Mouse (Mus musculus) embryo, embryonic 10 days (tissue): ENCODE data around the gene Msl1.

Source experiments
- DNase-seq: peaks from one replicate; pipeline ENCODE4 v3.0.0-alpha.2; 2015; ENCODE audit warnings: low spot score

Msl1 gene

DNA sequence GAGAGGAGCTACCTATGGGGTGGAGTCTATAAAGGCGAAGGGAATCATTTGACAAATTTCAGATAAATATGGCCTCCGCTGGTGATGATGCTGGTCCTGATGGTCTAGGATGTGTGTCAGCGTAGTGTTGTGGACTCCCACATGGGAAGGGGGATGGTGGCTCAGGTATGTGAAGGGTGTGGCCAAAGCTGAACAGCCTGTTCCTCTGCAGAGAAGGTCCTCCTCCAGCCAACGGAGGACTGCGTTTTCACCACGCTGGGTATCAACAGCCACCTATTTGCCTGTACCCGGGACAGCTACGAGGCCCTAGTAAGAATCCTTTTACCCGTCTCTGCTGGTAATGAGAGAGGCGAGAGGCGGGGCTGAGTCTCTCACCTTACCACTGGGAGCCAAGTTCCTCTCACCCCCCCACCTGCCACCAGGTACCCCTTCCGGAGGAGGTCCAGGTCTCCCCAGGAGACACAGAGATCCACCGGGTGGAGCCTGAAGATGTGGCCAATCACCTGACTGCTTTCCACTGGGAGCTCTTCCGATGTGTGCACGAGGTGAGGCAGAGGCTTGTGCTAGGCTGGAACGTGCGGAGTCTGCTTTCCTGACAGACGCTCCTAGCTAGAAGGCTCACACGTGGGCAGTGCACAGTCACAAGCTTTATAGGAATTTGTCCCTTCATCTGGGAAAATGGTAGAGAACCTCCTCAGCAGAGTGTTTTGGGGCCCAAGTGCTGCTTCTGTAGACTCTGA lies 51.7 kb downstream of the Msl1 start:
- DNase-seq, result no peak

DNA sequence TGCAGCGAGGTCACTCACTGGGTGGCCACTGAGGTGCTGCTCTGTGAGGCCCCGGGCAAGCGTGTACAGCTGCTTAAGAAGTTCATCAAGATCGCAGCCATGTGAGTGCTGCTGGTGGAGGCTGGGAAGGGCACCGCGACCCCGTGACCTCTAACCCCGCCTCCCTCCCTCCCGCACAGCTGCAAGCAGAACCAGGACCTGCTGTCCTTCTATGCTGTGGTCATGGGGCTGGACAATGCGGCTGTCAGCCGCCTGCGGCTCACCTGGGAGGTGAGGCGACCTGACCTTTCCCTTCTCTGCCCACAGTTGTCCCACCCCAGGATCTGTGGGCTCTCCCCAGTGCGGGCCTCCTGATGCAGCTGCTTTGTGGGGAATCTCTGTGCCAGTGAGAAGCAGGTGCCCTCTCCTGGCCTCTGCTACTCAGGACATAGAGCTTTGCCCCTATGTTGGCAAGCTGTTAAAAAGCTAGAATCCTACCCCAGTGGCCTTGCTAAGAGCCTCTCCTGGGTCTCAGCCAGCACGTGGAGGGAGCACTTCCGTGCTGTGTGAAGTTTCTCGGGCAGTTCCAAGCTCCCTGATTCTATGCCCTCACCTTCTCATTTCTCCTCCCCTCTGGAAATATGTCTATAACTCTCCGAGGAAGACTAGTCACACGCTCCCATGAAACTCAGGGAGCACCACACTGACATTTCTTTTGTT lies 54.0 kb downstream of the Msl1 start:
- peak; percentile 80 for DNase-seq

DNA sequence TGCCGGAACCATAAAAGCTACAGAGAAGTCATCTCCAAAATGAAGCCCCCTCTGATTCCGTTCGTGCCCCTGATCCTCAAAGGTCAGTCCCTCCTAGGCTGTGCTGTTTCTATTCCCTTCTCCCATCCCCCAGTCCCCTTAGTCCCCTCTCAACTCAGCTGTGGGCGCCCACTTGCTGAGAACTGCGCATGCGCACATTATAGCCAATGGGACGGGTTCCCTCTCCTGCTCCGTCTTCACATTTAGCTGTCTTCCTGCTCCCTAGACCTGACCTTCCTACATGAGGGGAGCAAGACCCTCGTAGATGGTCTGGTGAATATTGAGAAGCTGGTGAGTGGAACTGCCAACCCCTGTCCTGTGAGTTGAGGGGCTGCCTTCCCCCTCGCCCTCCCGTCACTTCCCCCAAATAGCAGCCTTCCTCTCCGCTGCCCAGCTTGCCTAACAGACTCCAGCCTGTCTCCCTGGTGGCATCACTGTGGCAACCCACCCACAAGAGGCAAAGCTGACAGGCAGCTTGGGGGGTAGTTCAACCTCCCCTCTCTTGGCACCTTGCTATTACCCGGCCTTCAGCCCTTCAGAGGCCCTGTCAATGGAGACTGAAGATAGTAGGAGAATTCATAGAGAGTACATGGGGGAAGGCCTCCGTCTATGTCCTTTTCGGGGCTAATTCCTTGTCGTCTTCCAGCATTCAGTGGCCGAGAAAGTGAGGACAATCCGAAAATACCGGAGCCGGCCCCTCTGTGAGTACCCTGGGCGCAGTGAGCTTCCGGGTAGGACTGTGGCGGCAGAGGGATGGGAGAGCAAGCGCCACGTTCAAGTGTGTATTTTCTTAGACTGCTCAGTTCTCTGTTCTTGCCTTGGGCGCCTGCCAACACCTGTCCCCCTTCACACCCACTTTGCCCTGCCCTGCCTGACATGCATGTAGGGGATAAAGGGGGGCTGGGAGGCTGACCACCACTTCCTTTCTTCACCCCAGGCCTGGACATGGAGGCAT lies 55.1 kb downstream of the Msl1 start:
- DNase-seq, result peak; percentile 71

DNA sequence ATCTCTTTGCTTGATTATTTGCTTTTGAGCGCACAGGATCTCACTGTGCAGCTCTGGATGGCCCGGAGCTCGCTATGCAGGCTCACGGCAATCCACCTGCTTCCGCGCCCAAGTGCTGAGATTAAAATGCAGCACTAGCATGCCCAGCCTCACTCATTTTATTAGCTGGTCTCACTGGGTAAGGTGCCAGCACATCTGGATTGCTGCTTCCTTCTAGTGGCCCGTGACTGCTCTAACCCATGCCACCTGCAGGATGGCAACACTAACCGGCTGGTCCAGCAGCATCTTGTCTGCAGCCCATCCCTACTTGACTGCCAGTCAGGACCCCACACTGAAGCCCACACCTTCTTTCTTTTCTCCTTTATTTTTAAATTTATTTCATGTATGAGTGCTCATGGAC lies 58.8 kb downstream of the Msl1 start:
- DNase-seq, result no peak

GRCm38 (mm10) chr11:98854659-98855058 lies 59.3 kb downstream of the Msl1 start:
- DNase-seq, result no peak
